Mouse (Mus musculus) kidney, adult 8-10 months (tissue): Measurements from ENCODE around the gene Gzma.

Experiments used
- DNase-seq, 2 experiments: peaks; one replicate each; pipeline ENCODE4 v3.0.0; 2022

Gene Gzma

GRCm38 (mm10) chr13:113100879-113101278, at the start of gene Gzma:
TSS of gene Gzma (minus strand) at chr13:113100981.
- DNase-seq = no peak

- no peak for DNase-seq
These were observed 38.8 kb upstream of the Gzma start for GRCm38 (mm10) chr13:113139597-113139996.

GRCm38 (mm10) chr13:113129974-113130373, 29.2 kb upstream of the Gzma start:
- no peak for DNase-seq

DNA sequence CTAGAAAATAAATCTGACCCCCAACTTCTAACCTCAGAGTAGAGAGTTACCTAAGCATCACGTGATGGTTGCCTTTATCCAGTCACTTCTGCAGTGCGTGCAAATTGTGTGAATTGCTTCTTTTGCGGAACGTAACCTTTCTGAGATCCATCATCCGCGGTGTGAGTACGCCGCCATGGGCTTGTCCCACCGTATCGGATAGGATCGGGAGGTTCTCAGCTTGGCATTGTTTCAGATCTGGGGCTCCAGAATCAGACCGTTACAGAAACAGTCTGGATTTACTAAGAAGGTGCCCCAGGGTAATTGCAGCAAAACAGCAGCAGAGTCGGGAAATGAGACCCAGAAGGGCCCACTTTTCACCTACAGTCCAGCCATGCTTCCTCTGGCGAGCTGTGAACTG, 20.5 kb upstream of the Gzma start:
- no peak for DNase-seq

DNA sequence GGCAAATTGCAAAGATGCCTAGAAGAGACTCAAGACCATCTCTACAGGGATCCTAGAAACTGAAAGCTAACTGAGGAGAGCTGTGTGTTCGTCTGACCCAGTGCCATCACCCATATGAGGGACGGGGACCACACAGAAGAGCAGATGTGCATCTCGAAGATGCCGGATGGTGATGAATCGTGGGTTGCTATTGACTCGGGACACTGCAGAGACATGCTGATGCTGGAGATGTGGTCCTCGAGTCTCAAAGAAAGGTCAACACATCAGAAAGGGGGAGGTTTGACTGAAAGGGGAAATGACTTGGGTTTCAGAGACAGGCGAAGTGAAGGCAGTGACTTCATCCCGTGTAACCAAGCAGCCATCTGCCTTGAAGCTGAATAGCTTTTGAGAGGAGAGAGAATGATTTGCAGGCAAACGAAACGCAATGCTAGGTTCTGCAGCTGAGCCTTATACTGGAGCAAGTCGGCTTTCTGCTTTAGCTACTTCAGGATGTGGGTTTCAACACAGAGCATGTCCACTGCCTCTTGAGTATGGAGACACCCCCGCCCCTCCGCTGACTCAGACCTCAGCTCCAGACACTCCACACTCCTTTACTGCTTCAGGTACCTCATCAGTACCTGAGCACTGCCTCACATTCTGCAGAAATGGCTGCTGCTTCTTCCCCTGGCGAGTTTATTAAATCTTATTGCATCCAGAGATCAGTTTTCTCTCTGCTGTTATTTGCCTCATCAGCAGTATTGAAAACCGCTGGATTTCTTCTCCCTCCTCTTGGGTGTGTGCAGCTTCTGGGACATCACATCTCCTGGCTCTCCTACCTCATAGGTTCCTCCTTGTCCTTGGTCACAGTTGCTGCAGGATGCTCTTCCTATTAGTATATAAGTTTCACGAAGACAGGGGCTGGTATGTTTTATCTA, 19.8 kb upstream of the Gzma start:
- no peak for DNase-seq

DNA sequence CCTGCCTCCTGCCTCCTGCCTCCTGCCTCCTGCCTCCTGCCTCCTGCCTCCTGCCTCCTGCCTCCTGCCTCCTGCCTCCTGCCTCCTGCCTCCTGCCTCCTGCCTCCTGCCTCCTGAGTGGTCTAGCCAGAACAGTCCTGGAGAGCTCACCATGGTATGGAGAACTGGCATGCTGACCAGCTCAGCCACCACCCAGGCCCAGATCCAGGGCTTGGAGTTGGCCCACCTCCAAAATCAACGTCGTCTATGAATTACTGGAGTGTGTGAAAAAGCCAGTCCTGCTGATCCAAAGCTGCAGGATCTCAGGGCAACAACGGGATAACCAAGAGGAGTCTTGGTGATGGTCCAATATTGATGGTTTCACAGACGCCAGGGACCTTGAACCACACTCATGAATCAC, 18.2 kb upstream of the Gzma start:
- DNase-seq = no peak

- no peak for DNase-seq
These were observed 4.0 kb upstream of the Gzma start for GRCm38 (mm10) chr13:113104759-113105158.

GRCm38 (mm10) chr13:113101804-113102203, 1.0 kb upstream of the Gzma start:
- no peak for DNase-seq

DNA sequence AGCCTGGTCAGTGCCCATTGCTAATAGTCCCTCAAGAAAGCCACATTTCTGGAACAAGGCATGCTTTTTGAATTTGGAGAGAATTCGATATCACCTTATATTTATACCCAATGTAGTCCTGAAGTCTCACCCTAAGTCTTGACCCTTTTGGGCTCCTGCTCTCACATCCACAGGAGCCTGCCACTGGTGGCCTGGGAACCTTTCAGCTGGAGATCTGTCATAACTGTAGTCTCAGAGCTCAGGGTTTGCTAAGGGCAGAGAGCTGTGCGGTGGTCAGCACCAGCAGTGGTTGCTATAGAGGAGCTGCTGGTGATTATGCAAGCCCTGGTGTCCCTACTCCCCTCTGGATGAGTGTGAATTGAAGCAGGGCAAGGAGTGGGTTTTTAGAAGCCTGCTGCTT, 2.4 kb downstream of the Gzma start:
- no peak for DNase-seq

GRCm38 (mm10) chr13:113097011-113097410, 3.8 kb downstream of the Gzma start:
- no peak for DNase-seq

- no peak for DNase-seq
These were observed 6.2 kb downstream of the Gzma start for GRCm38 (mm10) chr13:113094618-113095017.

GRCm38 (mm10) chr13:113090489-113090888, 10.3 kb downstream of the Gzma start:
- no peak for DNase-seq

GRCm38 (mm10) chr13:113087226-113088017, 13.4 kb downstream of the Gzma start:
- DNase-seq = no peak

GRCm38 (mm10) chr13:113084732-113085131, 16.0 kb downstream of the Gzma start:
- no peak for DNase-seq

- no peak for DNase-seq
These were observed 18.7 kb downstream of the Gzma start for GRCm38 (mm10) chr13:113082101-113082500.

- DNase-seq = no peak
These were observed 21.8 kb downstream of the Gzma start for GRCm38 (mm10) chr13:113079021-113079420.

- no peak for DNase-seq
These were observed 36.2 kb downstream of the Gzma start for GRCm38 (mm10) chr13:113064542-113064941.

- DNase-seq = no peak
These were observed 39.0 kb downstream of the Gzma start for GRCm38 (mm10) chr13:113061746-113062145.

- no peak for DNase-seq
These were observed 45.0 kb downstream of the Gzma start for GRCm38 (mm10) chr13:113055826-113056225.

DNA sequence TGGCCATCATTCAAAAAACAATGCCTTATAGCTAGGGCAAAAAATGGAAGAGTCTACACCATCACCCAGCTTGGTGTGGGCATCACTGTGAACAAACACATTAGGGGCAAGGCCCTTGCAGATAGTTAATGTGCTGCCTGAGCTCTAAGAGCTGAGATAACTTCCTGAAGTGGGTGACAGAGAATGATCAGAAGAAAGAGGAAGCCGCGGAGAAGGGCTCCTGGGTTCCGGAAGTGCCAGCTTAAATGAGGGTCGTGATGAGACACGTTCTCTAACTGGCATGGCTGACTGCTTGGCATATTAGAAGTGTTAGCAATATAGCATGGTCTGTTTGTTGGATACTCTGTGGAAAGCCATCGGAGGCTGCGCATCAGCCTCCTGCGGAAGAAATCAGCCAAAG, 46.6 kb downstream of the Gzma start:
- DNase-seq = no peak

GRCm38 (mm10) chr13:113047647-113048046, 53.1 kb downstream of the Gzma start:
- no peak for DNase-seq

DNA sequence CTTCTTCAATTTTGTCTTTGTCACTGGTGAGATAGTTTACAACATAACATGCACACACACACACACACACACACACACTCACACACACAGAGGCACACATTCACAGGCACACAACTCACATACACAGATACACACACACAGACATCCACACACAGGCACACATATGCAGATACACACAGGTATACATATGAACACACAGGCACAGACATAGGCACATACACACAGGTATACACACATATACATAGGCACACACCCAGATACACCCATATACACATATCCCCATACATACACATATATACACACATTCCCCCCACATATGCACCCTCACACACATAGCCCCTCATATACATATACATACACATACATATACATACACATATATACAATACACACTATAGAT, 53.8 kb downstream of the Gzma start:
- no peak for DNase-seq

DNA sequence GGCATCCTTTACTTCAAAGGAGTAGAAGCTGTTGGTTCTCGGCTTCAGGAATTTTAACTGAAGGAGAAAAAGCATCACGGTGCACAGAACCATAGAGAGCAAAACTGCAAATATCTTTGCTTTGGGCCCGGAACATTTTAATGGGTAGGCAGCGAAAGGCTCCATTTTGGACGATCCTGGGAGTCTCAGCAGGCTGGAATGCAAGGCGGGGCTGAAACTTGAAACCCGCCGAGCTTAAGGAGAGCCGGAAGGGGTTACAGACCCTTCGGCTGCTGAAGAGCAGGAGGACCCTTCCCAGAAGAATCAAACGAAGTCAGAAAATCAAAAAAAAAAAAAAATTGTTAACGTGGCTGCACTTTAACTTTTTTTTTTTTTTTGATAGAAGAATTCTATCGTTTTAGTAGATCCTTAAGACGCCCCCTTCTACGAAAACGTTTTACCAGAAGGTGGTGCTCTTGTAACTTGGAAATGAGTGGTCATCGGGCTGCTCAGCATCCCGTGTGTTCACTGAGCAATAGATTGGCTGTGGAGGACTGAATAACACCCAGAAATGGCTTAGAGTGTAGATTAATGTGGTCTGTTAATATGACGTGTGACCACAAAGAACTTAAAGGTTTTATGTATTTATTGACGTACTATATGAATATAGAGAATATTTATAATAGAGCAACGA, 54.4 kb downstream of the Gzma start, which contains the start of gene Gpx8:
Gene Gpx8 (minus strand): TSS at position 200 of the 673 bp plus-strand sequence.
- DNase-seq = peak; percentile 31 to 49
